Mouse (Mus musculus): Measurements from ENCODE around the gene Prpf6.

GRCm38 (mm10) chr2:181592231-181593041 is 768 bp downstream of the Prpf6 start, which contains the start of gene Zfp512b:
- peak; percentile 92 for TF ChIP-seq CHD2 (IDR thresholded peaks at IDR 0.05; ENCODE audit: low read depth, low read length)
- TF ChIP-seq ZNF384 (IDR thresholded peaks at IDR 0.05; ENCODE audit: low read depth, low read length) = no peak
- TF ChIP-seq ZC3H11A (IDR thresholded peaks at IDR 0.05; ENCODE audit: borderline replicate concordance, low read depth, low read length) = no peak
- TF ChIP-seq HCFC1 (IDR thresholded peaks at IDR 0.05; ENCODE audit: borderline replicate concordance, insufficient read depth, low read length) = no peak
- TF ChIP-seq MAFK (IDR thresholded peaks at IDR 0.05; ENCODE audit: insufficient read depth, low read depth, low read length) = no peak
